Mouse (Mus musculus) cerebellum, adult 11 months (tissue): ENCODE data around the gene Qrich2.

ENCODE experiments used
- DNase-seq: peaks from one replicate; pipeline ENCODE4 v3.0.0; 2022

The Qrich2 gene

DNA sequence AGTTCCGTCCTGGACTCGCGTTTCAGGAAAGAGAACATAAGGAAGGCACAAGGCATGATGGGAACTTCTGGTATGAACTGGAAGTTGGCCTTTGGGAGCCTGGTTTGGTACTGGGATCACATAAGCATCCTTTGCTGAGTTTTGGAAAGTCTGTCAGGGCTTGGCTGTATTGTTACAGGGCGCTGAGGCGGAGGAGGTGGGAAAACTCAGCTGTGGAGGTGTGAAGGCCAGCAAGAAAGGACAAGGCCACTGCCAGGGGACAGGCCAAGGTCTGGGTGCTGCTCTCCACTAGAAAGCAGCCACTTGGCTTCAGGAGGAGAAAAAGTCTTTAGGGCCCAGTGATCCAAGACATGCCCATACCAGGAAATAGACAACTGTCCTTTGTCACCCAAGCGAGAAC lies 22.7 kb downstream of the Qrich2 start:
- DNase-seq, result no peak

GRCm38 (mm10) chr11:116442867-116443177 lies 23.2 kb downstream of the Qrich2 start:
- no peak for DNase-seq

GRCm38 (mm10) chr11:116442129-116442866 lies 23.7 kb downstream of the Qrich2 start:
- no peak for DNase-seq

GRCm38 (mm10) chr11:116440408-116441068 lies 25.5 kb downstream of the Qrich2 start:
- no peak for DNase-seq

GRCm38 (mm10) chr11:116439269-116440240 lies 26.5 kb downstream of the Qrich2 start:
- no peak for DNase-seq

DNA sequence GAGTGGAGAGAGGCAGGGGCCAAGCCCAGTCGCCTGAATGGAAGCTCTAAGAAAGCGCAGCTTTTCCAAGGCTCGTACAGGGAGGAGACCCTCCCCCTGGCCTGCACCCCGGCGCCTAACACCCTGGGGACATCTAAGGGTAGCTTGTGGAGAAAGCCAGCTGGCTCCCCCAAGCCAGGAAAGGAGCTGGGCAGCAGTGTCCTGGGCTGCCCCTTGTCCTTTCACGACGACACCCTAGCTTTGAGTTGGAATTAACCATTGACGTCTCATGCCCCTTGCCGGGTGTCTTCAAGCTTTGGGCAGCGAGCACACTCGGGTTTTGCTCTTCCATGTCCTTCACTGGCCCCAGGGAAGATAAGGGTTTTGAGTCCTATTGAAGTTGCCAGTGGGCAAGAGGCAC lies 28.5 kb downstream of the Qrich2 start:
- DNase-seq, result no peak

DNA sequence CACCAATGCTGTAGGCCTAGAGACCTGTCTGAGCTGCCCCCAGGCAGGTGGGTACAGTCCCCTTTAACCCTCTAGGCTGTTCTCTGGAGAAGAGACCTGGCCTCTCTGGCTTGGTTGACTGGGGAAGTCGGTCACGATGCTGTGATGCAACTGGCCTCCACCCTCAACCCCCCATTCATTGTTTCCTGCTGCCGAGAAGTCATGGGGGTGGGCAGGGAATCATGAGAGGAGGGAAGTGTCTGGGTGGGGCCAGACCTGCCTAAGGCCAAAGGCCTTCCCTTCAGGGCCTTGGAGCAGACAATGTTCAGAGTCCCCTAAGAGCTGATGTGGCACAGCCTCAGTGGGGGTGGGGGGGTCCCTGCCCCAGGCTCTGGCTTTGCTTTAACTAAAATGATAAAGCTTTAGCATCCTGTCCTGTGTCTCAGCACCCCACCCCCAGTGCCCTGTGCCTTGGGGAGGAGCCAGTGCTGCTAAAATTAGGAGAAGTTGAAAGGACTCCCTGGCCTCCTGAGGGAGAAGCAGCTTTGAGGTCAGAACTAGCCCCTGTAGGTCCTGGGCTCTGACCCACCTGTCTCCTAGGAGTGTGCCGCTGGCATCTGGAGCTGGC lies 29.2 kb downstream of the Qrich2 start:
- DNase-seq, result no peak

DNA sequence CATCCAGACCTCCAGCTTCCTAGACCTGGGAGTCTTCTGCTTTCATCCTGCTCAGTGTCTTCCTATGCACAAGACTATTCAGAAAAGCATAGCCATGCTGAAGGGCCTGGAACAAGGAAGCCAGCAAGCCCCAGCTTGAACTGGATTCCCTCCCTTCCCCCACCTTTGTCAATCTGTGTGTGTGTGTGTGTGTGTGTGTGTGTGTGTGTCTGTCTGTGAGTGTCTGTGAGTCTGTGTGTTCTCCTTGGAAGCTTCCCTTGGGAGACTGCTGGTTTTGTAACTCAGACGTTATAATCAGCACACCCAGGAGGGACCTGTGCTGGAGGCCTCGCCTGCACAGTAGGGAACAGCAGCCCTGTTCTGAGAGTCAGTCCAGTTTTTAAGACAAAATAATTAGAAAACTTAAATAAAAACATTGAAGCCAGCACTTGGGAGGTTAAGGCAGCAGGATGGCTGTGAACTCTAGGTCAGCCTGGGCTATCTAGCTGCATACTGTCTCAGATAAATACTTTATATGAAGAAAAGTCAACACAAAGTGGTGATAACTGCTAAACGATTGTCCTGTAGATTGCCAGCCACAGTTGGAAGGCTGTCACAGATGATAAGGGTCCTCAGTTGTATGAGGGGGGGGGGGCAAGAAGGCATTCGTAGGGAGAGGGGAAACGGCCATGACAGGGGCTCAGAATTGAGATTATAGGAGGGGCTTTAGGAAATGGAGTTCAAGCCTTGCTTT lies 29.9 kb downstream of the Qrich2 start:
- no peak for DNase-seq

DNA sequence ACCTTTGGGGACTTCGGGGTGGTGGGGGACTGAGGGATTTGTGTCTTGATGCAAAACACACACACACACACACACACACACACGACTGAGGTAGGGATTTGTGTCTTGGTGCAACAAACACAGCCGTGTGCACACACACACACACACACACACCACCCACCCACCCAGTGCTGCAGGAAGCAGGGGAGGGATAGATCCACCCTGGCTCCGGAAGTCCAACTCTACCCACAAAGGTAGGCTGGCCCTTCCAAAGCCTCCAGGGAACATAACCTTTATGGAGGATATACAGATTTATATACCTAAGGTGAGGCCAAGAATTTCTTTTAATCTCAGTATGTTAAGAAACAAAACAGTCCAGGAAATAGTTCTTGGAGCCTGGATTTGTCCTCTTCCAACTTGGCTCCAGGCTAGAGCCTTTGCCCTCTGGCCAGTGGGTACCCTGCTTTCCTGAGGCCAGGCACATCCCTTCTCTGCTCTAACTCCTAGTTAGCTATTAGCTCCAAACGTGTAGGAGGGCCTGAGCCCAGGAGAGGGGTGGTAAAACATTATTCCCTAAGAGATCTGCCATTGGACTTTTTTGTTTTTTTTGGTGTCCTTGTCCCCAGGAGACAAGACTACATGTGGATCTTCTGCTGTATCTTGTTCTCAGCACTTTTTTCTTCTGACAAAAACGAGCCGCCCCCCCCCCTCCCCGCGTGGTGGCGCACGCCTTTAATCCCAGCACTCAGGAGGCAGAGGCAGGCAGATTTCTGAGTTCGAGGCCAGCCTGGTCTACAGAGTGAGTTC lies 30.9 kb downstream of the Qrich2 start:
- DNase-seq, result no peak

GRCm38 (mm10) chr11:116434287-116434966 lies 31.6 kb downstream of the Qrich2 start:
- peak; percentile 44 for DNase-seq

- DNase-seq, result peak; percentile 99
Measured at GRCm38 (mm10) chr11:116433356-116434286, 32.4 kb downstream of the Qrich2 start, which contains the start of gene Ubald2. Gene Ubald2 (plus strand): TSS chr11:116434094.

DNA sequence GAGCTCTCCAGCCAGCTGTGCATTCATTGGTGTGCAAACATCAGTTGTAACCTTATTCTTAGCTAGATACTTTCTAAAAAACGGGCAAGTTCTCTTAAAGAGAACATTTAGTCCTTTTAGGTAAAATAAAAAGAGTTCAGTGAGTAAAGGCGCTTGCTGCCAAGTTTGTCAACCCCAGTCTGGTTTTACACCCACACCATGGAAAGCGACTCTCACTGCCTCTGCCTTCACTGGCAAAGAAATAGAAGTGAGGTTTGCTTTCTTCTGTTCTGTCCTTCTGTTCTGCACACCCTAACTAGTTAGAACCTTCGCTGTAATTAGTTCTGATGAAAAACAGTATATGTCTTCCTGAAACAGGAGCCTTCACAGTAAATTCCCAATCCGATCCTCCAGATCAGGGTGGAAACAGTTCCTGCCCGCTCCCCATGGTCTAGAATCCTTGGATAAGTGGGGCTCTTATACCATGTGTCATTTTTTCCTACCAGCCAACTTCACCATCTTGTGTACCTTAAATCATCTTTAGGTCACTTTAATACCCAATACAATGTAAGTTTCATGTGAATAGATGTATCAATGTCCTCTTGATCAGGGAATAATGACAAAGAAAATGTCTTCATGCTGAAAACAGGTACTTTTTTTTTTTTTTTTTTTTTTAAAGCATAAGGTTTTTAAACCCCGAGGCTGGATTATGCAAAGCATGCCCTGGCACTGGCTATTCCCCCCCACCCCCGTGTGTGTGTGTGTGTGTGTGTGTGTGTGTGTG lies 33.3 kb downstream of the Qrich2 start:
- DNase-seq, result no peak

DNA sequence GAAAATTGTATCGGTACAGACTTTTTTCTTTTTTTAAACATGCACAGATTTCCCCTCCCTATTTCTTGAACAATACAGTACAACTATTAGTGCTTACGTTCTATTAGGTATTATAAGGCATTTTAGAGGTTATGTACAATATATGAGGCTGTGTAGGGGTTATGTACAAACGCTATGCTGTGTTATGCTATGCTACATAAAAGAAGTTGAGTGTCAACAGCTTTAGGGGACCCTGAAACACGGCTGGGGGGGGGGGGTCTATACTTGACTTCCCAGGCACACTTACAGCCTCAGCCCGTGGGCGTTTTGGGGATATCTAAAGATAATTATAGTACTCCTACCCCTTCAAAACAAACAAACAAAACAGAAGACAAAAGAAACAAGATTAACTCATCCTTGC lies 33.9 kb downstream of the Qrich2 start:
- DNase-seq, result no peak

DNA sequence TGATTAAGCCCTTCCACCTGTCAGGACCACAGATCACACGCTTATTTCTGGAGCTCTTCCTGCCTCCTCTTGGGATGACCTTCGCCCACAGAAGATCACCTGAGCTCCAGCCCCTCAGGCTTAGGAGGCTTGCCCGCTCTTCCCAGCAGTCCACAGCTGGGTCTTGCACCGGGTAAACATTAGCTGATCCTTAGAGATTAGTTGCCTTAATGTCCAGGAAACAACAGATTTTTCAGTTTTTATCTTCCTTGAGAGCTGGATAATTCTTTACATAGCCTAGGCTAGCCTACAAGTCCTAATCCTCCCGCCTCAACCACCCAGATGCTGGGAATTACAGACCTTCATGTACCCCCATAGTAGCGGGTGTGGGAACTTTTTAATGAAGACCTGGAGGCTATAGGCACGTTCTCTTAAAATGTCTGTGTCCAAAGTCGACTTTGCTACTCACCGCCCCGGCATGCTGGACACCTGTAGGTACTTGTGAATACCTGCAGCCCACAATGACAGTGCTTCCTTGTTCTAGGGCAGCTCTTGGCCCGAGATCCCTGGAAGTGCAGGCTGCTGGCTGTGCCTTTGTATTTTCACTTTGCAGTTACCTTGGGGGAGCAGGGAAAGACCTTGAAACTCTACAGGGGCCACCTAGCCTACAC lies 34.5 kb downstream of the Qrich2 start:
- DNase-seq, result no peak

DNA sequence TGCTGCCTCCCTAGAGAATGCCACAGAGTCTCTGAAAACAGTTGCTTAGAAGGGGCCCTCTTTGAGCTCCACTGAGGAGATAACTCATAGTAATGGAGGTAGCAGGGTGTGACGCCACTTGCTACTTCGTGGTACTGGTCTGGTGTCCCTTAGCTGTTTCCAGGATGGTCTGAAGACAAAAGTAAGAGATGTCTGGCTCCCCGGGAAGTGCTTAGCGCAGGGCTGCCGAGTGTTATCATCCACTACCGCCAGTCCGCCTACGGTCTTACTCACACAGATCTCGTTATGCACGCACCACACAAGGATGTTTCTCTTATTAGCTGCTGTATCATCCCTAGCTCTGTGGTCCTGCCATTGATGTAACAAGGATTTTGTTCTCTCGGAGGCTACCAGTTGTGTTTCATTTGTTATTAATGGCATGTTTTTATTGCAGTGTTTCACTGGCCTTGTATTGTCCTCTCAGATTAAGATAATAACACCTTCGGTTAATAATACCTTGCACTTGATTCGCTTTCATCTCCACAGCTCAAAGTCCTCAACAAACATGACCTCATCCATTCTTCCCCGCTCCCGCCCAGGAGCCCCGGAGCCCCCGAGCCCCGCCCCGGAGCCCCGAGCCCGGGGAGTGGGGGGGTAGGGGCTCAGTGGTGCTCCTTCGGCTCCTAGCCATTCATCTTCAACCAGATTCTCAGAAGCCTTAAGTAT lies 35.2 kb downstream of the Qrich2 start:
- DNase-seq, result no peak

- DNase-seq, result no peak
Measured at GRCm38 (mm10) chr11:116429862-116430613, 36.0 kb downstream of the Qrich2 start.
